Mouse (Mus musculus): ENCODE measurements around the gene Sufu. TPM values are rescaled to one million over a fixed set of nuclear protein-coding genes. Genes with fewer than 3 reads are reported as not detected.

Sufu gene
- polyA plus RNA-seq, 1 experiment from 2014 or later, result 30.3 TPM

GRCm38 (mm10) chr19:46429250-46429649, 32.6 kb downstream of the Sufu start:
- Histone ChIP-seq H3K4me2 (ENCODE audit: low read length) (no peak overlapping the region), H3K27ac (ENCODE audit: low read depth) (no peak overlapping the region), H3K4me1 (replicated peaks; ENCODE audit: control insufficient read depth, insufficient read depth, low read length) (no peaks in the 10 kb centered on the region; the same call in 1 of the 2 replicates), H3K27me3 (replicated peaks; ENCODE audit: control insufficient read depth, insufficient read depth, low read length) (no peaks in the 10 kb centered on the region), H3K36me3 (ENCODE audit: control insufficient read depth, insufficient read depth, low read length) (peaks cover 19% of the 10 kb centered on the region; the same call in 1 of the 2 replicates), H3K9ac (ENCODE audit: low read length) (no peak overlapping the region), H3K9me3 (ENCODE audit: control insufficient read depth, low read length) (no peaks in the 10 kb centered on the region), H3K4me3 (ENCODE audit: low read depth, low read length) (no peak overlapping the region)
- DNase-seq (ENCODE audit: low spot score) (no peak), ATAC-seq (replicated peaks; ENCODE audit: low FRiP score, low TSS enrichment, low read depth) (no peak)

GRCm38 (mm10) chr19:46433712-46434111, 37.0 kb downstream of the Sufu start:
- no peak overlapping the region for H3K4me2 ChIP-seq (ENCODE audit: low read length)
- no peaks in the 10 kb centered on the region for H3K27me3 ChIP-seq (replicated peaks; ENCODE audit: control insufficient read depth, insufficient read depth, low read length)
- peaks cover 3% of the 10 kb centered on the region; the same call in 1 of the 2 replicates for H3K4me1 ChIP-seq (replicated peaks; ENCODE audit: control insufficient read depth, insufficient read depth, low read length)
- WGBS, result 70% methylated on average over 7 of the region's 7 CpGs
- H3K36me3 ChIP-seq (ENCODE audit: control insufficient read depth, insufficient read depth, low read length), result no peaks in the 10 kb centered on the region
- H3K4me3 ChIP-seq (ENCODE audit: low read depth, low read length), result no peak overlapping the region
- ATAC-seq (replicated peaks; ENCODE audit: low FRiP score, low TSS enrichment, low read depth) (no peak), DNase-seq (ENCODE audit: low spot score) (no peak)
- H3K9me3 ChIP-seq (ENCODE audit: control insufficient read depth, low read length), result no peaks in the 10 kb centered on the region
- no peak overlapping the region for H3K9ac ChIP-seq (ENCODE audit: low read length)
- no peak overlapping the region for H3K27ac ChIP-seq (ENCODE audit: low read depth)

GRCm38 (mm10) chr19:46434148-46434547, 37.5 kb downstream of the Sufu start:
- Histone ChIP-seq H3K9ac (ENCODE audit: low read length) (no peak overlapping the region), H3K4me3 (ENCODE audit: low read depth, low read length) (no peak overlapping the region), H3K27me3 (replicated peaks; ENCODE audit: control insufficient read depth, insufficient read depth, low read length) (no peaks in the 10 kb centered on the region), H3K4me2 (ENCODE audit: low read length) (no peak overlapping the region), H3K36me3 (ENCODE audit: control insufficient read depth, insufficient read depth, low read length) (no peaks in the 10 kb centered on the region), H3K4me1 (replicated peaks; ENCODE audit: control insufficient read depth, insufficient read depth, low read length) (peaks cover 3% of the 10 kb centered on the region; the same call in 1 of the 2 replicates), H3K27ac (ENCODE audit: low read depth) (no peak overlapping the region), H3K9me3 (ENCODE audit: control insufficient read depth, low read length) (no peaks in the 10 kb centered on the region)
- 65% methylated on average over 9 of the region's 9 CpGs for WGBS
- DNase-seq (ENCODE audit: low spot score), result no peak
- no peak for ATAC-seq (replicated peaks; ENCODE audit: low FRiP score, low TSS enrichment, low read depth)

- Histone ChIP-seq H3K4me2 (ENCODE audit: low read length) (no peak overlapping the region), H3K27me3 (replicated peaks; ENCODE audit: control insufficient read depth, insufficient read depth, low read length) (no peaks in the 10 kb centered on the region), H3K27ac (ENCODE audit: low read depth) (no peak overlapping the region), H3K36me3 (ENCODE audit: control insufficient read depth, insufficient read depth, low read length) (no peaks in the 10 kb centered on the region), H3K4me1 (replicated peaks; ENCODE audit: control insufficient read depth, insufficient read depth, low read length) (peaks cover 3% of the 10 kb centered on the region; the same call in 1 of the 2 replicates), H3K9ac (ENCODE audit: low read length) (no peak overlapping the region), H3K9me3 (ENCODE audit: control insufficient read depth, low read length) (no peaks in the 10 kb centered on the region), H3K4me3 (ENCODE audit: low read depth, low read length) (no peak overlapping the region)
- DNase-seq (ENCODE audit: low spot score) (no peak), ATAC-seq (replicated peaks; ENCODE audit: low FRiP score, low TSS enrichment, low read depth) (no peak)
- 76% methylated on average over 9 of the region's 9 CpGs for WGBS
These were observed 37.9 kb downstream of the Sufu start for GRCm38 (mm10) chr19:46434591-46434990.

DNA sequence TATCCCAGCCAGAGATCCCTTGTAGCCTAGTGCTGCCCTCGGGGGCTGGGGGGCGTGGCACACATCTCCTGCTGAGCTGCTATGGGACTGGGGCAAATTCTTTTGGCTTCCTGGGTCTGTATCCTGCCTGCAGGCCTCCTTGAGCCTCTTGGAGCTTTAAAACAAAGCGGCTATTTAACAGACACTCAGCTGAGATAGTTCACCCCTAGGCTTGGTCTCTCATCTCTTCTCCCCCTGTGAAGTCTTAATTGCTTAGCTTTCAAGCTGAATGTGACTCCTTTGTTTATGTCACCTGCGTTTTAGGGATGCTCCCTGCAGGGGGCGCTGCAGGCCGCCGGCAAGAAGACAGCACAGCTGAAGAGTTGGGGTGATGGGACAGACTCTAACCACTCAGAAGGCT, 38.8 kb downstream of the Sufu start:
- WGBS, result 13% methylated on average over 7 of the region's 7 CpGs
- Histone ChIP-seq H3K4me3 (ENCODE audit: low read depth, low read length) (no peak overlapping the region), H3K27ac (ENCODE audit: low read depth) (no peak overlapping the region), H3K9me3 (ENCODE audit: control insufficient read depth, low read length) (no peaks in the 10 kb centered on the region), H3K4me2 (ENCODE audit: low read length) (no peak overlapping the region), H3K27me3 (replicated peaks; ENCODE audit: control insufficient read depth, insufficient read depth, low read length) (no peaks in the 10 kb centered on the region), H3K4me1 (replicated peaks; ENCODE audit: control insufficient read depth, insufficient read depth, low read length) (peaks cover 3% of the 10 kb centered on the region; the same call in 1 of the 2 replicates), H3K9ac (ENCODE audit: low read length) (no peak overlapping the region), H3K36me3 (ENCODE audit: control insufficient read depth, insufficient read depth, low read length) (no peaks in the 10 kb centered on the region)
- ATAC-seq (replicated peaks; ENCODE audit: low FRiP score, low TSS enrichment, low read depth) (no peak), DNase-seq (ENCODE audit: low spot score) (no peak)

- ATAC-seq (replicated peaks; ENCODE audit: low FRiP score, low TSS enrichment, low read depth) (no peak), DNase-seq (ENCODE audit: low spot score) (no peak)
- Histone ChIP-seq H3K4me2 (ENCODE audit: low read length) (no peak overlapping the region), H3K27ac (ENCODE audit: low read depth) (no peak overlapping the region), H3K9me3 (ENCODE audit: control insufficient read depth, low read length) (no peaks in the 10 kb centered on the region), H3K4me1 (replicated peaks; ENCODE audit: control insufficient read depth, insufficient read depth, low read length) (peaks cover 12% of the 10 kb centered on the region), H3K4me3 (ENCODE audit: low read depth, low read length) (no peak overlapping the region), H3K36me3 (ENCODE audit: control insufficient read depth, insufficient read depth, low read length) (no peaks in the 10 kb centered on the region), H3K9ac (ENCODE audit: low read length) (no peak overlapping the region), H3K27me3 (replicated peaks; ENCODE audit: control insufficient read depth, insufficient read depth, low read length) (no peaks in the 10 kb centered on the region)
- WGBS, result 38% methylated on average over 6 of the region's 6 CpGs
These were observed 46.8 kb downstream of the Sufu start for GRCm38 (mm10) chr19:46443509-46443908.

- DNase-seq (ENCODE audit: low spot score), result peak; percentile 80
- 6% methylated on average over 6 of the region's 6 CpGs for WGBS
- H3K36me3 ChIP-seq (ENCODE audit: control insufficient read depth, insufficient read depth, low read length), result no peaks in the 10 kb centered on the region
- no peak overlapping the region for H3K27ac ChIP-seq (ENCODE audit: low read depth)
- no peak overlapping the region for H3K4me3 ChIP-seq (ENCODE audit: low read depth, low read length)
- no peaks in the 10 kb centered on the region for H3K27me3 ChIP-seq (replicated peaks; ENCODE audit: control insufficient read depth, insufficient read depth, low read length)
- H3K9me3 ChIP-seq (ENCODE audit: control insufficient read depth, low read length), result no peaks in the 10 kb centered on the region
- no peak overlapping the region for H3K4me2 ChIP-seq (ENCODE audit: low read length)
- ATAC-seq (replicated peaks; ENCODE audit: low FRiP score, low TSS enrichment, low read depth), result no peak; the same call in 1 of the 2 replicates
- no peak overlapping the region for H3K9ac ChIP-seq (ENCODE audit: low read length)
- peaks cover 13% of the 10 kb centered on the region for H3K4me1 ChIP-seq (replicated peaks; ENCODE audit: control insufficient read depth, insufficient read depth, low read length)
These were observed 47.5 kb downstream of the Sufu start for GRCm38 (mm10) chr19:46444209-46444608.

DNA sequence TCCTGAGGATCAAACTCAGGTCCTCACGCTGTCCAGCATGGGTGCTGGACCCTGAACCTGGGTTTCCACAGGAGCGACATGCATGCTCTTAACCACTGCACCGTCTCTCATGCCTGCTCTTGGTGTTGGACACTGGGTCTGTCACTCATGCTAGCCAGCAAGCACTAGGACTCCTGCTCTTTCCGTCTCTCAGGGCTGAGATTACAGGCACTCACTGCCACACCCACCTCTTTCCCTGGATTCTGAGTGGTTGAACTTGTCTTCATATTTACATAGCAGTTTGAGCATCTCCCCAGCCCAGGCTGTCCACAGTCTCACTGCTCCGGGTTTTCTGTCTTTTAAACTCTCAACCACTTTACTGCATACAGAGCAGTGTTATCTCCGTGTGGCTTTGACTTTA, 48.9 kb downstream of the Sufu start:
- Histone ChIP-seq H3K27ac (ENCODE audit: low read depth) (no peak overlapping the region), H3K4me3 (ENCODE audit: low read depth, low read length) (no peak overlapping the region), H3K4me2 (ENCODE audit: low read length) (no peak overlapping the region), H3K4me1 (replicated peaks; ENCODE audit: control insufficient read depth, insufficient read depth, low read length) (peaks cover 13% of the 10 kb centered on the region), H3K9ac (ENCODE audit: low read length) (no peak overlapping the region), H3K27me3 (replicated peaks; ENCODE audit: control insufficient read depth, insufficient read depth, low read length) (no peaks in the 10 kb centered on the region), H3K36me3 (ENCODE audit: control insufficient read depth, insufficient read depth, low read length) (0 out of 2 replicates have a peak, but pooled peaks cover under 1% of the 10 kb centered on the region), H3K9me3 (ENCODE audit: control insufficient read depth, low read length) (no peaks in the 10 kb centered on the region)
- peak; percentile 45; the same call in 1 of the 2 replicates for ATAC-seq (replicated peaks; ENCODE audit: low FRiP score, low TSS enrichment, low read depth)
- 37% methylated on average over 6 of the region's 6 CpGs for WGBS
- no peak for DNase-seq (ENCODE audit: low spot score)

DNA sequence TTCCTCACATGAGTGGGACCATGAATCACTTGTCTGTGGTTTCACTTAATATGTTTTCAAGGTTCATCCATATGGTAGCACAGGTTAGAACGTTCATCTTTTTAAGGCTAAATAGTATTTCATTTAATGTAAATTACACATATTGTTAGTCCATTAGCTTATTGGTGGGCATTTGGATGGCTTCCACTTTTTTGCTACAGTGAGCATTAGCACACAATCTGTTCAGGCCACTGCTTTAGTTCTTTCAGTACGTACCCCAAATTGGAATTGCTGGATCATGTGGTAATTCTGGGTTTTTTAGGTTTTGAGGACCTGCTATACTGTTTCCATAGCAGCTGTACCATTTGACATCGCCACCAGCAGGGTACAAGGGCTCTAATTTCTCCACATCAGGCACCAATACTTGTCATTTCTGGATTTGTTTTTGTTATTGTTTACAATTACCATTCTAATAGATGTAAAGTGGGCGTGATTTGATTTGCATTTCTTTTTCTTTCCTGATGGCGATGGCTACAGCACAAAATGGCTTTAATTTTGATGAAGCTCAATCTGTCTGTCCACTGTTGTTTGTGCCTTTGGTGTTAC, 49.8 kb downstream of the Sufu start:
- Histone ChIP-seq H3K4me1 (replicated peaks; ENCODE audit: control insufficient read depth, insufficient read depth, low read length) (peaks cover 13% of the 10 kb centered on the region), H3K4me3 (ENCODE audit: low read depth, low read length) (no peak overlapping the region), H3K36me3 (ENCODE audit: control insufficient read depth, insufficient read depth, low read length) (peaks cover 10% of the 10 kb centered on the region; the same call in 1 of the 2 replicates), H3K4me2 (ENCODE audit: low read length) (no peak overlapping the region), H3K9ac (ENCODE audit: low read length) (no peak overlapping the region), H3K27ac (ENCODE audit: low read depth) (no peak overlapping the region), H3K27me3 (replicated peaks; ENCODE audit: control insufficient read depth, insufficient read depth, low read length) (no peaks in the 10 kb centered on the region), H3K9me3 (ENCODE audit: control insufficient read depth, low read length) (no peaks in the 10 kb centered on the region)
- no peak for DNase-seq (ENCODE audit: low spot score)
- no peak for ATAC-seq (replicated peaks; ENCODE audit: low FRiP score, low TSS enrichment, low read depth)
- 92% methylated on average over 5 of the region's 5 CpGs for WGBS
